Mouse (Mus musculus) neutrophil, adult 65 days (primary cell): ENCODE results near the gene Zfp513. TPM values are rescaled to one million over a fixed set of nuclear protein-coding genes. Genes with fewer than 3 reads are reported as not detected.

Experiments
- total RNA-seq: library from RNA; stranded (reverse); gene quantifications from 2 replicates; pipeline ENCODE4 v1.2.4, GENCODE M21; 2023

Gene Zfp513
- 29.5 and 34.6 TPM in 2 replicates for total RNA-seq

DNA sequence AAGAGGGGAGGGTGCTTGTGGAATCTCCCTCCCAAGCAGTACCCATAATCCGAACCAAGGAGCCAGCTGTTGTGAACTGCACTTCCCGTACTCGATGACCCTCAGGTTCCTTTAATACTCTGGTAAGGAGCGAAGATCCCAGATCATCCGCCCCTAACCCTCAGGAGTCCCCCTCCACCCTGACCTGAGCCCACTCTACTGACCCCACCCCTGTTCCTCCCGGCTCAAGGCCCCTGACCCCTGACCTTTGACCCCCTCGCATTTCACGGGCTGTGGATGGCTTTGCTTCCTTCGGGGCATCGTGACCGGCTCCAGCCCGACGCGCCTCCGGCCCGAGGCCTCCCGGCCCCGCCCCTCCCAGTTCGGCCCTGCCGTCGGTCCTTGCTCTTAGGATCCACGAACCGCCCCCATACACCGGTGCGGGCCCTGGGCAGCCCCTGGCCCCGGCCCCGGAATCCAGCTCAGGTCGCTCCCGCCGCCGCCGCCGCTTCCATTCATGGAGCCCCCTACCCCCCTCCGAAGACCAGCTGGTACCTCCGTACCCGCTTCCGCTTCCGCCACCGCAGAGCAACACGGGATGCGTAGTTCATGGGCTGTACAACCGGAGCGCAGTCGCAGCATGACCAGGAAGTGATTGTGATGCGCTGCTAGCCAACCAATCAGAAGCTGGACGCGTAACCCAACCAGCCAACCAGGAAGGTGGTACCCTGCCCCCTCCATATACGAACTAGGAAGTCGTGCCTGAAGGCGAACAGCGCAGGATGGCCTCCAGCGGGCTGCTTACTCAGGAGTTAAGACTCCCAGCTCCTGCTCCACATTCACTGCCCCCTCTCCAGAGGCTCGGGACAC is at the start of gene Zfp513:
Gene Zfp513 (minus strand): TSS at position 562 of the 849 bp plus-strand sequence.

DNA sequence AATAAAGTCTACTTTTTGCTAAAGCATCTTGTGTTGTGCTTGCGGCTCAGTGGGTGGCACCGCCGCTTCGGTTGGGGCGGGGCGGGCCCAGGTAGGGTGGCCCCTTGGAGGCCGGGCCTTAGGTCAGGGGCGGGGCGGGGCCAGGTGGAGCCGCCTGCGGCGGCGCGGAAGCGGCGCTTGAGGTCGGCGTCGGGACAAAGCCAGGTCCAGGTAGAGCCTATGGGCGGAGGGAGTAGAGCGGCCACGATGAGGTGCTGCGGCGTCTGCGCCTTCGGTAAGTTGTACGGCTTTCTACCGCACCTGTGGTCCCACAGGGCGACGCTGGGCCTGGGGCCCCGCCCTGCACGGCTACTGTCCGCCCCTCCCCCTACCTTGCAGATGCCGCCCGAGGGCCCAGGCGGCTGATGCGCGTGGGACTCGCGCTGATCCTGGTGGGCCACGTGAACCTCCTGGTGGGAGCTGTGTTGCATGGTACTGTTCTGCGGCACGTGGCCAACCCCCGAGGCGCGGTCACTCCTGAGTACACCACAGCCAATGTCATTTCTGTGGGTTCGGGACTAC is 49.5 kb upstream of the Zfp513 start, which contains the start of gene Krtcap3:
Gene Krtcap3 (plus strand): TSS at position 151 of the 561 bp plus-strand sequence.

DNA sequence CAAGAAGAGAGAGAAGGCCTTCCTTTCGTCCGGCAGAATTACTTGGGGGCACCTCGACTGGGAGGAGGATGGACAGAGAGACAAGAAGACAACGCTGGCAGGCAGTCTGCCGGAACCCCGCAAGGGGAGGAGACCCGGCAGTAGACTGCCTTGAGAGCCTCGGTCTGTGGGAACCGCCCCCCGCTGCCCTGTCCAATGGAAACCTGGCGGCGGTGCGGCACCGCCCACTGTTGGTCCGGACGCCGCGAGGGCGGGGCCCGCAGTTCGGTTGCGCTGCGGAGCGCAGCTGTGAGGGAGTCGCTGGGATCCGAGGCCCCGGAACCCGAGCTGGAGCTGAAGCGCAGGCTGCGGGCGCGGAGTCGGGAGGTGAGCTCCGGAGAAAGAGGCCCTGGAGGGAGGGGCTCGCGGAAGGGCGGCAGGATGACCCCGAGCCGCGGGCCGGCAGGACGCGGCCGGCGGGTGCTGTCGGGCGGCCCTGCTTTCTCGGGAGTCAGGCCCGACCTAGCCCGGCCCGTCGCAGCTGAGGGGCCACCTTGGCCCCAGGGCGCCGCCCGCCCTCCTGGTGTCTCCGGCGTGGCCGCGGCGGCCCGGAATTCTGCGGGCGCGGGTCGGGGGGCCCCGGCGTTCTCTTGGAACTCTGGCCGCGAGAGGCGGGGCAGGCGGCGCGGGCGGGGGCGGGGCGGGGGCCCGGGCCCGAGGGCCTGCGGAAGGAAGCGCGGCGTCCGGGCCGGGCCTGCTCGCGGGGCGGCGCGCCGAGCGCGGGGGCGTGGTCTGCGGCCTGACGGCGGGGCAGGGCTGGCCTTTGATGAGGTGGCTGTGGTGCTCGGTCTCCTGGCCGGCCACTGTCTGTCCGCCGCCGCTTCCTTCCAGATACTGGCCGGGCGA is 38.8 kb upstream of the Zfp513 start, which contains the start of the genes Nrbp1 and Gm9970:
Gene Nrbp1 (plus strand): TSS at position 228 of the 885 bp plus-strand sequence.
Gene Gm9970 (minus strand): TSS at position 596 of the 885 bp plus-strand sequence.

DNA sequence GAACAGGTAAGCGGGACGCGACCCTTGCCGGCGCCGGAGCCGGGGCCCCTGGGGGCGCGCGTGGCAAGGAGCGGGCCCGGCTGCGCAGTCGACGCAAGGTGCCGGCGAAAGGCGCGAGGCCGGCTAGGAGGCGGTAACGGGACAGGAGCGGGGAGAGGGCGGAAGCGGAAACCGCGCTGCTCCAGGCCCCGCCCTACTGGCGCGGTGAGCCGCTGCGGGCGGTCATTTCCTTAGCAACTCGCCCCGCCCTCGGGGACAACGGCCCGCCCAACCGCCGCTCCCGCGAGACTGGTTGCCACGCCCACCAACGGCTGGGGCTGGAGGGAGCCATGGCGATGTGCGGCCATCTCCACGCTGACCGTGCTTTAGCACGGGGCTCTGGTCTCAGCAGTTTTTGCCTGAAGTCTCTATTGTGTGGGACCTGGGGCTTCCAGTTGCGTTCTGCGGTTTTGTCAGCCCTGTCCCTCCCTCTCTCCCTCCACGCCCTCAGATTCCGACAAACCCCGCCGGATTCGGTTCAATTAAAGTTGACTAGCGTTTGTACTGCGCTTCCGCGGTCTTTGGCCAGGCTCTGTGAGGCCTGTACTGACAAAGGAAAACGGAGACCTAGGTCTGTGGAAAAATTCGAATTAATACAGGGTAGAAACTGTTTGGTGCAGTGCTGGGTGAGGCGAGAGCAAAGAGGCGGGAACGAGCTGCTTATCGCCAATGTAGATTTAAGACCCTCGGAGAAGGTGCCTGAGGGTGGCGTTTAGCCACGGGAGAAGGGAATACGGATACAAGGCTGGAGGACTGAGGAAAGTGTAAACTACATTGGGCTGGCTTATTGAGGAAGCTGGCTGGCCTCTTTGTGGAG is 18.6 kb upstream of the Zfp513 start, which contains the start of gene Ppm1g:
Gene Ppm1g (minus strand): TSS at position 240 of the 856 bp plus-strand sequence.

DNA sequence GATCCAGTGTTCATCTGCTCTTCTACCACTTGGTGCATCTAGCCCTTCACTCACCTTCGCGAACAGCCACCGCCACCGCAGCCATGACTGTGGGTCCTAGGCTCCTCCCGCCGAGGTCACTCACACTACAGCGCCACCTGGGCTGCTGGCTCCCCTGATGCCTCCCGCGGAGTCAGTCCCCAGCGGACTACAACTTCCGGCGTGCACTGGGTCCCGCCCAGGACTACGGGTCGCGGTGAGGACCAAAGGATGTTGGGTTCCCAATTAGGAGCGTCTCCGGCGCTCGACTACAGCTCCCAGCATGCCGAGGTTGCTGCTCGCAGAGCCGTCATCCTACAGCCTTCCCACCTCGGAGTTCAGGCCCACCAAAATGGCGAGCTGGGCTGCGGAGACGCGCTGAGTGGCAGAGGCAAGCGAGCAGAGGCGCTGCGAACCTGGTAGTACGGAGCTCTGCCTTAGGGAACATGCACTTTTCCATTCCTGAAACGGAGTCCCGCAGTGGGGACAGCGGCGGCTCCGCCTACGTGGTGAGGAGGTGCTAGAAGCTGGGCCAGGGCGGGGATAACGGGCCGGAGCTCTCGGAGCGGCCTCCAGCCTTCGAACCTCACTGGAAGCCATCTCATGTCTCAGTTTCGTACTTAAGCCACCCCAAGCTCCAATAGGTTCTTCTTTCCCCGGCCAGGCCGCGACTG is 9.0 kb downstream of the Zfp513 start, which contains the start of the genes Snx17 and Eif2b4:
Gene Snx17 (plus strand): TSS at position 289 of the 692 bp plus-strand sequence.
Gene Eif2b4 (minus strand): TSS at position 492 of the 692 bp plus-strand sequence.

DNA sequence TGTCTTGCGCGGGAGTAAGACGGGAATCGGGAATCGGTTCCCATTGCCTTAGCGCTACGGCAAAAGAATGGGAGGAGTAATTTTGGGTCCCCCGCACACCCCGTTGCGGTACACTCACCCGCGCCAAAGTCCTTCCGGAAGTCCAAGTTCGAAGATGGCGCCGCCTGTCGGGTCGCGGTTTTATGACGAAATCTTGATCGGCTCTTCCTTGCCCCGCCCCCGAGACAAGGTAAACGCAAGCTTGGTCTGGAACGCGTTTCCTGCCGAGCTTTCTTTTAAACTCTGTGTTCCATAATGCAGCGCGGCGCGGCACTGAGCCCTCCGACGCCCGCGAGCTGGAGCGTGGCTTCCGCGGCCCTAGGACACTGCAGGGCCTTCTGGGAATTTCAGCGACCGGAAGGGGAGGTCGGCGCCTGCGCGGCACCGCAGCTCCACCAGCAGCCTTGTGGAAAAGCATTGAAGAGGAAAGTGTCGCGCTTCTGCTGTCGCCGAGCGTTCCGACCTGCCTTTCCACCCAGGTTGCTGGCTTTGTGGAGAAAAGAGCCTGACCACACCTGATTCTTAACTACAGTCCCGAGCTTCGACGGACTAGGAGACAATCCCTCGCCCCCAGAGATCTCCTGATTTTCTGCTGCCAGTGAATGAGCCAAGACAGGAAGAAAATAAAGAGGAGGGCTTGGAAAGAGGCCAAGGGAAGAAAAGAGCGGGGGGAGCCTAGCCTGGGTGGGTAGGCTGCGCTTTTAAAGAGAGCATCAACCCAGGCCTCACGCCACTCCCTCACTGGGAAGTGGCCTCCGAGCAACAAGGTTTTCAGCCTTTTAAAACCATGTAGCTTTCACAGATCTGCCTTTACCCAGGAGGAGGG is 22.1 kb downstream of the Zfp513 start, which contains the start of the genes Gm29609 and Gtf3c2:
Gene Gm29609 (minus strand): TSS at position 146 of the 865 bp plus-strand sequence.
Gene Gtf3c2 (minus strand): TSS at position 379 of the 865 bp plus-strand sequence.

DNA sequence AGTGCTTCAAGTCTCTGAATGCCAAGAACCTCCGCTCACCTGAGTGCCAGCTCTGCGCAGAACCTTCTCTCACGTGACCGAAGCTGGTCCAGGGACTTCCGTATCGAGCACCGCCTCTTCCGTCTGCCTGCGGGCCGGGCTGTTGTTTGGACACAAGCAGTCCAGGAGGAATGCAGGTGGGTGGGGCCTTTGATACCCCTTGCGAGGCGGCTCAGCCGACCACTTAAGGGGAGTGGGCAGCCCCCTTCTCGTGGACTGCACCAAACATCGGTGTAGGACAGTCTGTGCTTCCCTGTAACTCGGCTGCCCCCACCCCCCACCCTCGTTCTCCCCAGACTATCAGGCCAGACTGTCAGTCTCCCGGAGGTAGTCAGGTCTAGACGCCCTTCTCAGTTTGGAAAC is 48.0 kb downstream of the Zfp513 start, which contains the start of gene Mpv17:
Gene Mpv17 (minus strand): TSS at position 100 of the 402 bp plus-strand sequence.

Other genes with a start within 250 kb of the Zfp513 start
- gene Preb, start 241.9 kb downstream of the Zfp513 start, total RNA-seq, result 430 and 600 TPM in 2 replicates
- not detected in 2 replicates for gene Tcf23, start 233.6 kb downstream of the Zfp513 start, total RNA-seq
- gene Atraid, start 154.0 kb downstream of the Zfp513 start, total RNA-seq, result 11.6 and 17.1 TPM in 2 replicates
- 2.4 and 3.3 TPM in 2 replicates for gene Slc5a6, start 153.4 kb downstream of the Zfp513 start, total RNA-seq
- 8.2 and 20.3 TPM in 2 replicates for gene Cad, start 147.5 kb downstream of the Zfp513 start, total RNA-seq
- not detected in 2 replicates for gene Dnajc5g, start 96.0 kb downstream of the Zfp513 start, total RNA-seq
- gene Slc30a3, start 94.1 kb downstream of the Zfp513 start, total RNA-seq, result not detected in 2 replicates
- not detected in 2 replicates for gene Trim54, start 85.6 kb downstream of the Zfp513 start, total RNA-seq
- gene Ucn, start 63.5 kb downstream of the Zfp513 start, total RNA-seq, result not detected in 2 replicates
- 7.0 and 7.6 TPM in 2 replicates for gene Mpv17, start 48.1 kb downstream of the Zfp513 start, total RNA-seq
- gene Gm29609, start 22.4 kb downstream of the Zfp513 start, total RNA-seq, result 0.93 and 2.1 TPM in 2 replicates
- 88.6 and 97.9 TPM in 2 replicates for gene Gtf3c2, start 22.2 kb downstream of the Zfp513 start, total RNA-seq
- 52.6 and 61.7 TPM in 2 replicates for gene Snx17, start 9.1 kb downstream of the Zfp513 start, total RNA-seq
- 16.3 and 17.5 TPM in 2 replicates for gene Eif2b4, start 8.9 kb downstream of the Zfp513 start, total RNA-seq
- gene Ppm1g, start 18.4 kb upstream of the Zfp513 start, total RNA-seq, result 69.4 and 76.5 TPM in 2 replicates
- gene Nrbp1, start 38.6 kb upstream of the Zfp513 start, total RNA-seq, result 228 and 242 TPM in 2 replicates
- gene Gm9970, start 38.9 kb upstream of the Zfp513 start, total RNA-seq, result 0.79 TPM in 1 of 2 replicates, not detected in the other
- gene Krtcap3, start 49.4 kb upstream of the Zfp513 start, total RNA-seq, result 7.4 and 9.2 TPM in 2 replicates
- 4.3 and 7.5 TPM in 2 replicates for gene Ift172, start 88.8 kb upstream of the Zfp513 start, total RNA-seq
- not detected in 2 replicates for gene Fndc4, start 93.8 kb upstream of the Zfp513 start, total RNA-seq
- not detected in 2 replicates for gene Gckr, start 95.1 kb upstream of the Zfp513 start, total RNA-seq